Mouse (Mus musculus): Measurements from ENCODE around the gene Mcts2. TPM values are rescaled to one million over a fixed set of nuclear protein-coding genes. Genes with fewer than 3 reads are reported as not detected.
A peak's percentile ranks its signal among the peaks of the same experiment; 100 is the strongest.

The Mcts2 gene
- polyA plus RNA-seq, 1 experiment from 2014 or later = 27.3 TPM

- Histone ChIP-seq H3K4me3 (replicated peaks) (peak overlapping the region; percentile 97), H3K4me1 (peaks cover 43% of the 10 kb centered on the region), H3K36me3 (peaks cover 10% of the 10 kb centered on the region), H3K9ac (peak overlapping the region; percentile 96), H3K4me2 (replicated peaks) (peak overlapping the region; percentile 58), H3K27ac (replicated peaks) (peak overlapping the region; percentile 98), H3K9me3 (replicated peaks) (no peaks in the 10 kb centered on the region), H3K27me3 (no peaks in the 10 kb centered on the region)
- ATAC-seq (ENCODE audit: insufficient number of reproducible peaks, low FRiP score, low TSS enrichment, low read depth) = peak; percentile 82
- WGBS = under 1% methylated on average over 46 of the region's 46 CpGs
These were observed 17.0 kb upstream of the Mcts2 start for GRCm38 (mm10) chr2:152669639-152670484.

GRCm38 (mm10) chr2:152670983-152671641 is 15.7 kb upstream of the Mcts2 start:
- no peak for ATAC-seq (ENCODE audit: insufficient number of reproducible peaks, low FRiP score, low TSS enrichment, low read depth)
- no peaks in the 10 kb centered on the region for H3K27me3 ChIP-seq
- WGBS = 54% methylated on average over 9 of the region's 9 CpGs
- peak overlapping the region; percentile 58 for H3K4me2 ChIP-seq (replicated peaks)
- H3K36me3 ChIP-seq = peaks cover 22% of the 10 kb centered on the region
- H3K9ac ChIP-seq = peak overlapping the region; percentile 37
- peak overlapping the region; percentile 98 for H3K27ac ChIP-seq (replicated peaks)
- H3K9me3 ChIP-seq (replicated peaks) = no peaks in the 10 kb centered on the region
- H3K4me1 ChIP-seq = peaks cover 55% of the 10 kb centered on the region
- peak overlapping the region; percentile 97 for H3K4me3 ChIP-seq (replicated peaks)

GRCm38 (mm10) chr2:152671642-152671999 is 15.2 kb upstream of the Mcts2 start:
- ATAC-seq (ENCODE audit: insufficient number of reproducible peaks, low FRiP score, low TSS enrichment, low read depth) = no peak
- peaks cover 27% of the 10 kb centered on the region for H3K36me3 ChIP-seq
- H3K27ac ChIP-seq (replicated peaks) = peak overlapping the region; percentile 98; the same call in 1 of the 2 replicates
- H3K4me1 ChIP-seq = peaks cover 56% of the 10 kb centered on the region
- H3K9ac ChIP-seq = peak overlapping the region; percentile 37; the same call in 1 of the 2 replicates
- no peaks in the 10 kb centered on the region for H3K27me3 ChIP-seq
- H3K4me2 ChIP-seq (replicated peaks) = peak overlapping the region; percentile 58
- no peaks in the 10 kb centered on the region for H3K9me3 ChIP-seq (replicated peaks)
- 25% methylated on average over 5 of the region's 5 CpGs for WGBS
- peak overlapping the region; percentile 97 for H3K4me3 ChIP-seq (replicated peaks)

- H3K4me1 ChIP-seq = peaks cover 56% of the 10 kb centered on the region
- ATAC-seq (ENCODE audit: insufficient number of reproducible peaks, low FRiP score, low TSS enrichment, low read depth) = no peak
- peak overlapping the region; percentile 97 for H3K4me3 ChIP-seq (replicated peaks)
- H3K36me3 ChIP-seq = peaks cover 33% of the 10 kb centered on the region
- H3K4me2 ChIP-seq (replicated peaks) = peak overlapping the region; percentile 58
- H3K27ac ChIP-seq (replicated peaks) = no peak overlapping the region
- H3K27me3 ChIP-seq = no peaks in the 10 kb centered on the region
- no peaks in the 10 kb centered on the region for H3K9me3 ChIP-seq (replicated peaks)
- WGBS = 76% methylated on average over 12 of the region's 12 CpGs
- no peak overlapping the region for H3K9ac ChIP-seq
These were observed 14.7 kb upstream of the Mcts2 start for GRCm38 (mm10) chr2:152672166-152672565.

GRCm38 (mm10) chr2:152674148-152674547 is 12.7 kb upstream of the Mcts2 start:
- Histone ChIP-seq H3K9ac (no peak overlapping the region), H3K27me3 (no peaks in the 10 kb centered on the region), H3K4me1 (peaks cover 56% of the 10 kb centered on the region), H3K27ac (replicated peaks) (0 out of 2 replicates have a peak overlapping the region, but pooled peaks have one; percentile 3), H3K4me3 (replicated peaks) (no peak overlapping the region), H3K4me2 (replicated peaks) (no peak overlapping the region), H3K36me3 (peaks cover 49% of the 10 kb centered on the region), H3K9me3 (replicated peaks) (no peaks in the 10 kb centered on the region)
- no peak for ATAC-seq (ENCODE audit: insufficient number of reproducible peaks, low FRiP score, low TSS enrichment, low read depth)
- 74% methylated on average over 11 of the region's 11 CpGs for WGBS

- H3K27ac ChIP-seq (replicated peaks) = peak overlapping the region; percentile 29; the same call in 1 of the 2 replicates
These were observed 11.5 kb upstream of the Mcts2 start for GRCm38 (mm10) chr2:152675252-152675791.

GRCm38 (mm10) chr2:152678302-152678701 is 8.5 kb upstream of the Mcts2 start:
- WGBS = 45% methylated on average over 3 of the region's 3 CpGs
- Histone ChIP-seq H3K4me2 (replicated peaks) (no peak overlapping the region), H3K4me3 (replicated peaks) (no peak overlapping the region), H3K9me3 (replicated peaks) (no peaks in the 10 kb centered on the region), H3K36me3 (peaks cover 83% of the 10 kb centered on the region), H3K27ac (replicated peaks) (no peak overlapping the region), H3K9ac (no peak overlapping the region), H3K27me3 (no peaks in the 10 kb centered on the region), H3K4me1 (peaks cover 25% of the 10 kb centered on the region)
- ATAC-seq (ENCODE audit: insufficient number of reproducible peaks, low FRiP score, low TSS enrichment, low read depth) = no peak

More at GRCm38 (mm10) chr2:152675252-152675791, 11.5 kb upstream of the Mcts2 start:
- Histone ChIP-seq H3K4me2 (replicated peaks) (no peak overlapping the region), H3K9me3 (replicated peaks) (no peaks in the 10 kb centered on the region), H3K27me3 (no peaks in the 10 kb centered on the region), H3K36me3 (peaks cover 61% of the 10 kb centered on the region), H3K4me3 (replicated peaks) (no peak overlapping the region), H3K4me1 (peaks cover 54% of the 10 kb centered on the region), H3K9ac (no peak overlapping the region)
- WGBS = 54% methylated on average over 13 of the region's 13 CpGs
- ATAC-seq (ENCODE audit: insufficient number of reproducible peaks, low FRiP score, low TSS enrichment, low read depth) = no peak

GRCm38 (mm10) chr2:152678925-152679324 is 7.9 kb upstream of the Mcts2 start:
- Histone ChIP-seq H3K27me3 (no peaks in the 10 kb centered on the region), H3K4me2 (replicated peaks) (no peak overlapping the region), H3K4me3 (replicated peaks) (no peak overlapping the region), H3K9ac (no peak overlapping the region), H3K9me3 (replicated peaks) (no peaks in the 10 kb centered on the region), H3K4me1 (peaks cover 23% of the 10 kb centered on the region), H3K36me3 (peaks cover 90% of the 10 kb centered on the region), H3K27ac (replicated peaks) (no peak overlapping the region)
- ATAC-seq (ENCODE audit: insufficient number of reproducible peaks, low FRiP score, low TSS enrichment, low read depth) = no peak
- 88% methylated on average over 5 of the region's 5 CpGs for whole genome bisulfite sequencing

GRCm38 (mm10) chr2:152679701-152680355 is 7.0 kb upstream of the Mcts2 start:
- WGBS = 83% methylated on average over 8 of the region's 8 CpGs
- H3K4me2 ChIP-seq (replicated peaks) = no peak overlapping the region
- ATAC-seq (ENCODE audit: insufficient number of reproducible peaks, low FRiP score, low TSS enrichment, low read depth) = no peak
- no peak overlapping the region for H3K4me3 ChIP-seq (replicated peaks)
- H3K4me1 ChIP-seq = peaks cover 14% of the 10 kb centered on the region
- no peak overlapping the region for H3K9ac ChIP-seq
- no peak overlapping the region for H3K27ac ChIP-seq (replicated peaks)
- no peaks in the 10 kb centered on the region for H3K9me3 ChIP-seq (replicated peaks)
- H3K36me3 ChIP-seq = peaks cover 96% of the 10 kb centered on the region
- H3K27me3 ChIP-seq = no peaks in the 10 kb centered on the region

- H3K4me1 ChIP-seq = peaks cover 10% of the 10 kb centered on the region; the same call in 1 of the 2 replicates
These were observed 3.7 kb upstream of the Mcts2 start for GRCm38 (mm10) chr2:152683086-152683485.

GRCm38 (mm10) chr2:152686399-152686798 is 436 bp upstream of the Mcts2 start:
- 60% methylated on average over 12 of the region's 12 CpGs for WGBS

More at GRCm38 (mm10) chr2:152683086-152683485, 3.7 kb upstream of the Mcts2 start:
- Histone ChIP-seq H3K9me3 (replicated peaks) (no peaks in the 10 kb centered on the region), H3K27me3 (no peaks in the 10 kb centered on the region), H3K36me3 (peaks cover 96% of the 10 kb centered on the region), H3K9ac (no peak overlapping the region), H3K4me3 (replicated peaks) (no peak overlapping the region), H3K4me2 (replicated peaks) (no peak overlapping the region), H3K27ac (replicated peaks) (no peak overlapping the region)
- no peak for ATAC-seq (ENCODE audit: insufficient number of reproducible peaks, low FRiP score, low TSS enrichment, low read depth)
- WGBS = 80% methylated on average over 5 of the region's 5 CpGs

More at GRCm38 (mm10) chr2:152686399-152686798, 436 bp upstream of the Mcts2 start:
- peak overlapping the region; percentile 24 for H3K4me2 ChIP-seq (replicated peaks)
- no peaks in the 10 kb centered on the region for H3K27me3 ChIP-seq
- peaks cover 90% of the 10 kb centered on the region for H3K36me3 ChIP-seq
- peak overlapping the region; percentile 52 for H3K4me3 ChIP-seq (replicated peaks)
- no peak for ATAC-seq (ENCODE audit: insufficient number of reproducible peaks, low FRiP score, low TSS enrichment, low read depth)
- H3K27ac ChIP-seq (replicated peaks) = peak overlapping the region; percentile 35
- peaks cover 13% of the 10 kb centered on the region; the same call in 1 of the 2 replicates for H3K4me1 ChIP-seq
- H3K9ac ChIP-seq = no peak overlapping the region
- H3K9me3 ChIP-seq (replicated peaks) = no peaks in the 10 kb centered on the region

Measured in embryonic facial prominence, embryonic 15.5 days (tissue).